Mouse (Mus musculus) neural tube, embryonic 10.5 days (tissue): ENCODE measurements around the gene Dynlt1a.
"Not testable (repeated sequence)": the region's sequence is repeated elsewhere in the genome, so short reads cannot be mapped to it uniquely, and the experiment has no call there.

Experiments used
- DNase-seq: peaks from one replicate; pipeline ENCODE4 v3.0.0-alpha.2; 2017; ENCODE audit warnings: low spot score; ENCODE audit errors: extremely low spot score

The Dynlt1a gene

DNA sequence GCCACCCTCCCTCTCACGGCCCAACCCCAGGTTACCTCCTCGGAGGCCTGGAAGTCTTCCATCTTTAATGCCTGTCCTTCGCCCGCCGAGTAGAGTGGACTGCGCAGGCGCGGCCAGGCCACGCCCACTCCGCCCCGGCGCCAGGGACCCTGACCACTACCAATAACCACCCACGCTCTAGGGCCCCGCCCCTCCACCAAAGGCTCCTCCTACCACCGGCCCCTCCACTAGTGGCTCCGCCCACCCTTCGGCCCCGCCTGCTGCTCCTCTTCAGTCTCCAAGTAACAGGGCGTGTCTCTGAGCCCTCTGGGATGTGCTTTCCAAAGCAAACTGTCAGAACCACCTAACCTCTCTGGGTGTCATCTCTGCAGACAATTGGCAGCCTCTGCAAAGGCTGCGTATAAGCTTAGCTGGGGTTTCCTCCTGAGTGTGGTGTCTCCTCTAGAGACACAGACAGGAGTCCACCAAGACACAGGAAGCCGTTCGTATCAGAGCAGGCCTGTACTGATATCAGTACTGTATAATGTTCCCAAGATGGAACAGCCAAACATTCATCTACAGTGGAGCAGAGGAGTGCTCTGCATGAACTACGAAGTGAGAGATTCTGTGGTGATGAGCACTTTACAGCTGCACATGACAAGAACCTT lies at the start of gene Dynlt1a:
Gene Dynlt1a, minus strand, starts transcription at position 162 of the 647 bp plus-strand sequence.
- peak; percentile 97 for DNase-seq

DNA sequence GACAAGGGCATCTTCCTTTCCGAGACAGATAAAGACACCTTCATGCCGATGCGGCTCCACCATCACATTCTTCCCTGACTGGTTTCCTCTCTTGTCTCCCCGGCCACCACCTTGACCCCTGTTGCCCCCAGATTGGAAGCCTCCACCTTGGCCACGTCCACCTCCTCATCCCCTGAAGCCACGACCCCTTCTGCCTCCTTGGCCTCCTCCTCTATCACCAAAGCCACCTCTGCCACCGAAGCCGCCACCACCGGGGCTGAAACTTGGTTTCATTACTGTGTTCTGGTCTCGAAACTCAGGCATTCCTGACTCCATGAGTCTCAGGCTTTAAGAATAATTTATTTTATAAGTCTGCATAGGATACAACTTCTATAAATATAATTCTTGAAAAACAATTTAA lies 38.0 kb upstream of the Dynlt1a start:
- DNase-seq = not testable (repeated sequence)

DNA sequence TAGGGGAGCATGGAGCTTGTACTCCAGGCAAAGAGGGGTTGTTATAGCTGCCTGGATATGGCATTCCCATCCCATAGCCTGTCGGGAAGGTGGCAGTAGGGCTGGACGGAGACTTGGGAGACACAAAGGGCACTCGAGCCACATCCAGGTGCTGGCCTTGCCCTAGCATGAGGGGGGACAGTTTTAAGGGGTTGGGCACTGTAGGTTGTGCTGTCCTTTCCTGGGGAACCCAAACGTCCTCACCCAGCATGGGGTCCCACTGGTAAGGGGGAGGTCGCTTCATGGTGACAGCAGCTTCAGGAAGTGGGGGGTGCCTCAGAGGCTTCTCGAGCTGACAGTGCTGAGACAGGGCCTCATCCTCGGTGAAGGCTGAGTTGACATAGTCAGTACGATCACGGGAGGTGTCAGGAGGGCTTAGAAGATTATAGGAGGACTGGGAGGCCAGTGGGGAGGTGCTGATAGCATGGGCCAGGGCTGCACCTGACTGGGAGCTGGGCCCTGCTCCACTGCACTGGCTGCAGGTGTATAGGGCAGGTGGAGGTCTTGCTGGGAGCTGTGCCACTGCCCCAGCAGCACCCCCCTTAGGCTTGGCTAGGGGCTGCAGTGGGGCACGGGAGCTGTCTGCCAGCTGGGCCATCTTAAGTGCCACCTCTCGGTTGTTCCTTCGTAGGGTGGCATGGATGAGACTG lies 25.4 kb upstream of the Dynlt1a start:
- not testable (repeated sequence) for DNase-seq

DNA sequence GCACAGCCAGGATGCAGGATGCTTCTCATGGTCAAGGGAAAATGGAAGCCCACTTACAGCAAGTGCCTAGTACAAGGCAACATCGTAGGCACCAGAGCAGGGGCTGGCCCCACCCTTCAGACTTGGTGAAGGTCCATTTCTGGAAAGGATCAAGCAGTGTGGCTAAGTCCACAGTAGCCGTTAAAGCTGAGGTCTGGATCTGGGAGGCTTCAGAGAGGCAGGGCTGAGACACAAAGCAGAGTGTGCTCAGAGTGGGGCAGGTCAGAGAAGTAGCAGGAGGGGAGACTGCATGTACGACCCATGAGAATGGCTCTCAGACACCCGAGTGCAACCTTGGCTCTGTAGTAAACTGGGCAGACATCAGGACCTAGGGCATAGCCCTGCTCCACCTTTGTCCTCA lies 11.7 kb upstream of the Dynlt1a start:
- DNase-seq = not testable (repeated sequence)

DNA sequence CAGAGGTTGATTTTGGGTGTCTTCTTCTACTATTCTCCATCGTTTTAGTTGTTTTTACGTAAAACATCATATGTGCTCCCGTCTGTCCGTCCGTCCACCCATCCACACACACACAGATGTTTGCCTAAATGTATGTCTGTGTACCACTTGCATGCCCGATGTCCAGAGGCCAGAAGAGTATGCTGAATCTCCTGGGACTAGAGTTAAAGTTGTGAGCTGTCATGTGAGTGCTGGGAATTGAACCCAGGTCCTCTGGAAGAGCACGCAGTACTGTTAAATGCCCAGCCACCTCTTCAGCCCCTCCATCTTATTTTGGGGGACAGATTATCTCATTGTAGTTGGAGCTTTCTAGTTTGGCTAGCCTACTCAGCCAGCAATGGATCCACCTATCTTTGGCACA lies 10.3 kb upstream of the Dynlt1a start:
- not testable (repeated sequence) for DNase-seq

DNA sequence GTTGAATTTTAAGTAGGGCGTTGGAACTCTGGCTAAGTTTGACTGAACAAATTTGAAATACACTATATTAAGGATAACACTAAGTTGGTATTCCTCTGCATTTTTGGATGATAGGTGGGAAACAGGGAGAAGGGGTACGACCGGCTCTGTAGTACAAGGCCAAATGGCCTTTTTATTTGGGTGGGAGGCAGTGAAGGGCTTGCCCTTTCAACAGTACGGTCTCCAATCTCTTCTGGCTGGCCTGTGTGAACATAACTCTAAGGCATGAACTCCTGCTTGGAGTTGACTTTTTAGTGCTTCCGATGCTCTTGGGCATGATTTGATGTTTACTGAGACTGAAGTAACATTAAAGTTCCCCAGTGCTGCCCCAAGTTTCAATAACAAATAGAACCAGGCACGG lies 8.2 kb upstream of the Dynlt1a start:
- not testable (repeated sequence) for DNase-seq

DNA sequence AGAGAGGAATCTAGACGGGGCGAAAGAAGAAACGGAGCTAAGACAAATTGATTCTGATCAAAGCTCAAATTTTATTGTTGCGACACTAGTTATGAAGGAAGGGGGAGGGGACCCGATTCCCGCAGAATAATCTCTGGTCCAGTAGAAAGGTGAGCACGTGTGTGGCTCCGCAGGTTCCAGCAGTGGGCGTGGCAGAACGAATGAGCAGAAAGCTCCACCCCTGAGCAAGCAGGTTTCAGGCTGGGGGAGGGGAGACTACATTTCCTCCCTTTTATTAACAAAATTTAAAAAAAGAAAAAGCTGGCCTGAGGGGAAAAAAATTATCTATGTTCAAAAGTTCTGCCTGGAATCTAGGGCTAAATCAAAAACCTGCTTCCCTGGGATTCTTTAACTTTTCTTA lies 7.7 kb upstream of the Dynlt1a start:
- DNase-seq = not testable (repeated sequence)

DNA sequence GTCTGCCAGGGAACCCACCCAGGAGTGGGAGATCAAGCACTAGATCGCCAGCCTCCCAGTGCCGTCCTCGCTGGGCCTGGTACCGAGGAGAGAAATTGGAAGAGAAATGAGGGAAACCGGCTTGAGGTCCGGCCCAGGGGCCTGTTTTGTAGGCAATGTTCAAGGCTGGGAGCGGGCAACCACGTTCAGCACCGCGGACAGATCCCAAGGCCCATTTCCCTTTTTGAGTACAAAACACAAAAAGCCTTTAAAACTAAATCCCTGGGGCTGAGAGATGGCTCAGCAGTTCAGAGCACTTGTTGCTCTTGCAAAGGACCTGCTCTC lies 4.4 kb upstream of the Dynlt1a start:
- DNase-seq = not testable (repeated sequence)

DNA sequence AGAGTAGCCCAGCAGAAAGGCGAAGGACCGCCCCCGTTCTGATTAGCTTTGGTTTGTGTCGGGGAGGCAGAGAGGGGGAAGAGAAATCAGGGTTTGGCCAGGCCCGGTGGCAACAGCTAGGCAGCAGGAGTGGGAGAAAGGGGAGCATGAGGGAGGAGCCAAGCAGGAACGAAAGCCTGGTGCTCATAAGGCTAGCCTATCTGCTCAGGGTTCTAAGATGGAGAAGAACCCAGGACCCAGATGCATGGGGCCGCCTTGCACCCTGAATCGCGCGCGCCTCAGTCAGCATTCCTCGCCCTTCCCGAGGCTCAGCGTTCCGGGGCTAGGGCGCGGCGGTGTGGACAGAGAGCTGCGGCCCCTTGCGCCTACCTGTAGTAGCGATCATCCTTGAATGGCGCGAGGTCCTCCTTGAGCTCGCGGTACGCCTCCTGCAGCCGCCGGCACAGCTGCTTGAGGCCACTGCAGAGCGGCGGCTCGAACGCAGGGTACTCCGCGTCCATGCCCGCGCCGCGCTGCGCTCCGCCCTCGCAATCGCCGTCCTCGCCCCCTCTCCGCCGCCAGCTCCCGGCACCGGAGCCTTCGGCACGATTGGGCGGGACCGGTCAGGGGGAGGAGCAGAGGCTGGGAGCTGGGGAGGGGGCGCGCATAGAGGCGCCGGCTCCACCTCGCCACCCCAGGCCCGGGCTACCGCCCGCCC lies 3.9 kb upstream of the Dynlt1a start:
- DNase-seq = not testable (repeated sequence)

DNA sequence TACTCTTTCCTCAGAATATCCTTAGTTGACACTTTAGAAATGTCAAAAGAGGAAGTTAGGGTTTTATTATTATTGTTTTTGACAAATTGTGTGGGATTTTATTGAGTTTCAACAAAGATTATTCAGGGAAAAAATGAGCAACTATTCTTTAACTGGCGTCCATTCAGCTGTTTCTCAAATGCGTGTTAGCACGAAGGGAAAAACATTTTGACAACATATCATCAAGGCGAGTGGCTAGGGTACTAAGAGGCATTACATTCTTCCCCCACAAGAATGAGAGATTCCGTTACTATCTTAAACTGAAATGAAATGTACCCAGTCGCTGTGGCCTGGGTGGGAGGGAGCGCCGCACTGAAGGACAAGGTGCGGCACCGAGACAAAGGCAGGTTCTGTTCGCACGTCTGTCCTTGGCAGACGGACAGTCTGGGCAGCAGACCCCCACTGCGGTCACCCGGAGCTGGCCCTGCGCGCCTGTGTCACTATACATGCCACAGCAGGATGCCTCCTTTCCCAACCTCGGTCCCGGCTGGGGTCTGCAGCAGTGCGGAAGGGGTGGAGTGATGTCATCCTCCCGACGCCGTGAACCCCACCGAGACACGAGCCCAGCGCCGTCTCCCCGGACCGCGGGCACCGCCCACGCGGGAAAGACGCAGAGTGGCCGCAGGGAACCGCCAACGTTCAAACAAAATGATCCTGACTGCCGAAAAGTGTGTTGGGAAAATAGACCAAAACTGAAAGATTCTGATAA lies 747 bp downstream of the Dynlt1a start:
- DNase-seq = peak; percentile 15

DNA sequence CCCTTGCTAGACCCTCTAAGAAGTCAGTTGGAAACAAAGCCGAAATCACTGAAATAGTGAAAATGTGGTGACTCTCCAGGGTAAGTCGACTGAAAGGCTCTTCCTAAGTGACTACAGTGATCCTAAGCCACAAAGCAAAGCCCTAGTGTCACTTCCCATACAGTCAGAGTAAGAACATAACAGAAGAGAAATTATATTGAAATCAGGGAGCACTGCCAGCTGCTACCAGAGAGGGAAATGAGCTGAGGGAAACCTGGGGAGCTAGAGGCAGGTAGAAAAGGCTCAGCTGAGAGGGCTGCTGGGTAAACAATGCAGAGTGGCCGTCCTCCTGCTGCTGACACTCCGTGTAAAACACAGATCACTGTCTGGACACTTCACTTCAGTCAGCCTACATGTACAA lies 1.6 kb downstream of the Dynlt1a start:
- DNase-seq = not testable (repeated sequence)

DNA sequence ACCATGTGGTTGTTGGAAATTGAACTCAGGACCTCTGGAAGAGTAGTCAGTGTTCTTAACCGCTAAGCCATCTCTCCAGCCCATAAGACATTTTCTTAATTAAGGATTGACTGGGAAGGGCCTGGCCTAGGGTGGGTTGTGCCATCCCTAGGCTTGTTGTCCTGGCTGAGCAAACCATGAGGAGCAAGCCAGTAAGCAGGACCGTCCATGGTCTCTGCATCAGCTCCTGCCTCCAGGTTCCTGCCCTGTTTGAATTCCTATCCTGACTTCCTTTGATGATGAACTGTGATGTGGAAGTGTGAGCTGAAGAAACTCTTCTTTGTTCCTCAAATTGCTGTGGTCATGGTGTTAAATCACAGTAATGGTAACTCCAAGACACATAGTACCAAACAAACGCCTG lies 2.8 kb downstream of the Dynlt1a start:
- not testable (repeated sequence) for DNase-seq

DNA sequence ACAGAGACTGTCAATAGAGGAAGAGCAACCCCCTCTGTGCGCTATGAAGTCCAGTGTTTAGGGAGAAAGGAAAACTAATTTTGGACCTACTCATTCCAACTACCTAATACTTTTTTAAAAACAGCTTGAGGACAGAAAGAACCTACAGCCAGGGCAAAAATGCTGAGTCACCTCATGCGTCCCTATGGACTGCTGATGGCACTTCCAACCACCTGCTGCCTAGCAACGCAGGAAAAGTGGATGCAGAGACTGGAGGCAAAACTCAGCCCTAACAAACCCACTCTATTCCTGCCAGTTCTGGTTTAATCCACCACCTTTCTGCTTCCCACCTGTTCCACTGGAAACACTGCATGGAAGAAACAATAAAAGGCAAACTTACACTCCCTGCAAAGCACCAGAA lies 4.5 kb downstream of the Dynlt1a start:
- DNase-seq = not testable (repeated sequence)

DNA sequence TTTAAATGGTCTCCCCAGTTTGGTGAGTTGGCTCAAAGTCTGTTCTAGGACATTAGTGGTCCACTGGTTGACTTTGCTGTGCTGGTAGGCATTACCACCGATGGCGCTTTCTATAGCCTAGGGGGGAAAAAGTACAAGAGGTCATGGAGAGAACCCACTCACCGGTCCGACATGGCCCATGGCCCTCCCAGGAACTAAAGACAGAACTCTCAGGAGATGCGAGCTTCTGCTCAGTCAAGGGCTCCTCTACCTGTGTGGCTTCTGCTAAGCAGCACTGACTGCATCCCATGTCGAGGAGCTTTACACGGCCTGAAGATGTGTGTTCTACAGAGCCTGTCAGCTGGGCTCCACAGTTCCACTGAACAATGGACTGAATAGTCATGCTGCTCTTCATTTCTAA lies 5.6 kb downstream of the Dynlt1a start:
- DNase-seq = not testable (repeated sequence)

DNA sequence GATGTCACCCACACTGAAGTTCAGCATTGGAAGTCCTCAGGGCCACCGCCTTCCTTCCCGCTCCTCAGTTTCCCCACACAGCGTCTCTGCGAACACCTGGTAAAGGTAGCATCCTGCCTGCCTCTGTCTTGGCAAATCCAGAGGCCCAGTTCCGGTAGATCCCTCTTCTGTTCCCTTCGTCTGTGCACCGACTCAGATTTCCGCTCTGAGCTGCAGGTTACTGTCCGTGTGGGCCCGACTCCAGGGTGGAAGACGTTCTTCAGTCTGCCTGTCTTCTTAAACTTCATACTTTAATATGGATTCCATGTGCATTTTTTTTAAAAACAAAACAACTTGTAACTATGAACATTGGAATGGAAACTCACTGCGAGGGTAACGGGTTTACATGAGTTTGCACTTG lies 10.8 kb downstream of the Dynlt1a start:
- not testable (repeated sequence) for DNase-seq

DNA sequence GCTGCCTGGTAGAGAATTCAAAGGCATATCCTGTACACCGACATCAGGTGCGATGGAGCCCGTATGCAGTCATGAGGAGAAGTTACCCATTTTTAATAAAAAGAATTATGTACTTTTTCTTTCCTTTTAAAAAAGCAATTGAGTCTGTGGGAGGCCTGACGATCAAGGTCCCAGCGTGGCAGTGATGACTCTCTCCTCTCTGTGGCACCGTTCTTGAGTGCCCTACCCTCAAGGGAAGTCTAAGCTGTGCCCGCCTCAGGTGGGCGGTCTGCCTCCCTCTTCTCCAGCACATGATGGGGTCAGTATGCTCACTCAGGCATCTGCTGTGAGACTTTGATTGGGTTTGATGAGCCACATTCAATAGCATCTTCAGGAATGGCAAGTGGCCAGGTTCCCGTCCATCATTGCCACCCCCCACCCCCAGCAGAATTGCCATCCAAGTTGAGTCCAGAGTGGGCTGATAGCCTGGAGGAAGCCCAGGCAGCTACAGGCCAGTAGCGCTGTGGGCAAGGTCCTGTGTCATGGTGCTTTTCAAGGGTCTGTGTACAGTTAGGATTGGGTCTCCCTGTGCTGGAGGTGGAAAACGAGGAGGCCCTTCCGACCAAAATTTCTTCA lies 11.5 kb downstream of the Dynlt1a start:
- not testable (repeated sequence) for DNase-seq

DNA sequence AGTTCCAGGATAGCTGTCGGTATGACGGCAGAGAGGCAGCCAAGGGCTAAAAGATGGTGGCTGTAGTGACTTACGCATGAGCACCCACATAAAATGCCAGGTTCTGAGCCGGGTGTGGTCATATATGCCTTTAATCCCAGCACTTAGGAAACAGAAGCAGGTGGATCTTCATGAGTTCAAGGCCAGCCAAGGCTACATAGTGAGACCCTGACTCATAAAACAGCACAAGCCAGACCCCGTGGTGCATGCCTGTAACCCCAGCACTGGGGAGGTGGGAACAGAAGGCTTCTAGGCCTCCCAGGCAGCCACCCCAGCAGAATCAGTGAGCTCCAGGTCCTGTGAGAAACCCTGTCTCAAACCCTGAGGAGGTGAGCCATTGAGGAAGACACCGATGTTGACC lies 12.4 kb downstream of the Dynlt1a start:
- not testable (repeated sequence) for DNase-seq

DNA sequence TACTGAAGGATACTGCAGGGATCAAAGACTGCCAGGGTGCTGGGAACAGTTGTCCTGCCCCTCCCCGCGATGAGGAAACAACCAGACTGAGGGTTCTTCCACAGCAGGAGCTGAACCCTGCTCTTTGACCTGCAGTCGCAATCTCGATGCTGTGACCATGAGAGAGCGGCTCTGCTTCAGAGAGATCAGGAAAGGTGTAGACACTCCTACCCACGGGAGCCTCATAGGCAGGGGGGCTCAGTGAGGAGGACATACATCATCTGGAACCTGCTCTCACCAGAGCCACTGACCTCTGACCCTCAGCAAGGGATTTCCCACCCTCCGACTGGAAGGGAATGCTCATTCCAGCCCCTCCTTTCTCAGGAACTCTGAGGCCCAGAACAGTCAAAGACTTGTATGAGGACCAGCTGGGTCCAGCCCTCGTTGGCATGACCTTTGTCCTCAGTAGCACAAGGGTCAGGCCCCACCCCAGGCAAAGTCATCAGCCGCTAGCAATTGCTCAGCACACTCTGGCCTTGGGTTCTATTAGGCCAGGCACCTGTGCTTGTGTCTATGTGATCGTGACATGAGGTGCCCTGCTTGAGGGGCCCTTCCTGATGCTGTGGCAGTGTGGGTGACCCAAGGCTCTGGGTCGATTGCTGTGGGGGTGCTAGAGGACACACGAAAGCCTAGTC lies 17.0 kb downstream of the Dynlt1a start:
- not testable (repeated sequence) for DNase-seq

DNA sequence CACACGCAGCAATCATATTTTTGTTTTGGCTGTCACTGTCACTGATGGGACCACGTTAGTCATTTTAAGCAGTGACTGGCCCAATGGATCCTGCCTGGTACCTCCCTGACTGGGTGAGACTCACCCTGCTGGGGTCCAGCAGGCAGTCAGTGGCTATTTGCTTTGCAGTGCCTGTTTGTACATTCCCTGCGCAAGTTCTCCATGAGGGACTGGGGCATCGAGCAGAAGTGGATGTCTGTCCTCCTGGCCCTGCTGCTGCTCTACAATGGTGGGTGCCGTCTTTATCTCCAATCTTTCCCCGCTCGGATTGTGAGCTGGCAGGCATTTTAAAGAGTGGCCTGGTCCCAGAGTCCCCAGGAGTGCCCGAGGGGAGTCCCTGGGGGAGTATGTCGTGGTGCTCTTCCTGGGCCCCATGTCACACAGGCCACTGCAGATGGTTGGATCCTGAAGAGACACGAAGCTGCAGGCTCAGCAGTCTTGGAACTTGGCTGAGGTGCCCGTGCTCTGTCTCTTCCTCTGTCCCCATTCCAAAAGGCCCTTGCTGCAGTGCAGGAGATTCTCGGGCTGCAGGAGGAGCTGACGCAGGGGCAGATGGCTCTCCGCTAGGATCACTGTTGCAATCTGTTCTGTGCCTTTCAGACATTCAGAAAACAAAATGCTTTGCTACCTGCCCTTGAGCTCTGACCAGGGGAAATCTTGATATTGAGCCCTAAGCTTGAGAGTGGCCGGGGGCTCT lies 20.1 kb downstream of the Dynlt1a start:
- DNase-seq = not testable (repeated sequence)

DNA sequence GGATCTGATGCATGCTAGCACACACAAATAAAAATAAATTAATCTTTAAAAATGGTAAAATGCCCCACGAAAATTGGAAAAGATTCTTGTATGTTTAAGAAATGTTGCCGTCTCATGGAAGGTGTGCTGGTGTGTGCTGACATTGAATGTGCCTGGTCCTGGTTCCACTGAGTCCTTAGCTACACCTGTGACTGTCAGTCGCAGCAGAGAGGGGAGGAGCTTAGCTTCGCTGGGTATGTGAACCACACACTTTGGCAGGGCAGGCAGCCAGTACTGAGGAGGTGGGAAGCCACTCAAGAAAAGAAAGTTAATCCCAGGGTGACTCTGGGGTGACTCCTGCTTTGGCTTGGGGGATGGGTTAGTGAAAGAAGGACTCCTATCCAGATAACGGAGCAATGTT lies 23.4 kb downstream of the Dynlt1a start:
- DNase-seq = not testable (repeated sequence)
